Mouse (Mus musculus): Measurements from ENCODE around the gene Pglyrp1.

Pglyrp1 gene

DNA sequence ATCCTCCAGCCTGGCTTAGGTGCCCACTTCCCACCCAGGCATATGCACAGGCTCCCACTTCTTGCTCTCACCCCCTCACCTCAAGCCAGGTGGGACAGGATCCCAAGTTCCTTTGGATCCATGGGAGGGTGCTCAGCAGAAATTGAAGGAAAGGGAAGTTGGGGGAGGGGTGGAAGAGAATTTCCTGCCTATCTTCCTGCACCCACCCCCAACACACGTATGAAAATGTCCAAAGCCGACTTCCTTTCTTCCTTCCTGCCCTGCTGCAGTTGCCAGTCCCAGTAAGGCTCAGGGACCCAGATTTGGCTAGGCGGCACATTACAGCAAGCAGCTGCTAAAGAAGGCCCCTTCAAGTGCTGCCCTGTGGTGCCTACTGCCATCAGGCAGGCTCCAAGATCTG lies 56.6 kb downstream of the Pglyrp1 start:
- no peak for DNase-seq (ENCODE audit: inconsistent ontology term)

Measured in Muller cell, postnatal 12 days (primary cell).